Mouse (Mus musculus): ENCODE measurements at regions not wholly inside any gene's neighbourhood (a gene's known extent, or its start where the extent isn't known, plus 50 kb on each side); places are given as distances from the start of the nearest gene placed in this dataset.

GRCm38 (mm10) chr15:64434502-64434901, 374.2 kb upstream of the Fam49b start:
- peak; percentile 49 to 52 for DNase-seq (ENCODE audit: low spot score in 2 of 2)

- DNase-seq (ENCODE audit: low spot score in 2 of 2), result no peak
Observed at GRCm38 (mm10) chr15:64434908-64435307, 374.6 kb upstream of the Fam49b start.

- DNase-seq (ENCODE audit: low spot score in 2 of 2), result no peak
Observed at GRCm38 (mm10) chr15:64445076-64445475, 372.4 kb upstream of the Gm21798 start.

- DNase-seq (ENCODE audit: low spot score in 2 of 2), result peak; percentile 23 to 32
Observed at GRCm38 (mm10) chr15:64446411-64447072, 371.0 kb upstream of the Gm21798 start.

GRCm38 (mm10) chr15:64447239-64447952, 370.1 kb upstream of the Gm21798 start:
- DNase-seq (ENCODE audit: low spot score in 2 of 2), result no peak

GRCm38 (mm10) chr15:64448581-64449140, 368.8 kb upstream of the Gm21798 start:
- peak in 1 of 2 experiments; percentile 42 for DNase-seq (ENCODE audit: low spot score in 2 of 2)

GRCm38 (mm10) chr15:64470743-64471142, 346.8 kb upstream of the Gm21798 start:
- no peak for DNase-seq (ENCODE audit: low spot score in 2 of 2)

- DNase-seq (ENCODE audit: low spot score in 2 of 2), result no peak
Observed at GRCm38 (mm10) chr15:64471597-64471996, 345.9 kb upstream of the Gm21798 start.

GRCm38 (mm10) chr15:64474236-64474635, 343.3 kb upstream of the Gm21798 start:
- DNase-seq (ENCODE audit: low spot score in 2 of 2), result no peak

- DNase-seq (ENCODE audit: low spot score in 2 of 2), result no peak
Observed at GRCm38 (mm10) chr15:64477131-64477530, 340.4 kb upstream of the Gm21798 start.

- no peak for DNase-seq (ENCODE audit: low spot score in 2 of 2)
Observed at GRCm38 (mm10) chr15:64480625-64481024, 336.9 kb upstream of the Gm21798 start.

- no peak for DNase-seq (ENCODE audit: low spot score in 2 of 2)
Observed at GRCm38 (mm10) chr15:64481226-64481625, 336.3 kb upstream of the Gm21798 start.

GRCm38 (mm10) chr15:64482960-64483359, 334.5 kb upstream of the Gm21798 start:
- no peak for DNase-seq (ENCODE audit: low spot score in 2 of 2)

GRCm38 (mm10) chr15:64487801-64488200, 329.7 kb upstream of the Gm21798 start:
- no peak for DNase-seq (ENCODE audit: low spot score in 2 of 2)

- DNase-seq (ENCODE audit: low spot score in 2 of 2), result no peak
Observed at GRCm38 (mm10) chr15:64500783-64501182, 316.7 kb upstream of the Gm21798 start.

GRCm38 (mm10) chr15:64501479-64501878, 316.0 kb upstream of the Gm21798 start:
- no peak for DNase-seq (ENCODE audit: low spot score in 2 of 2)

GRCm38 (mm10) chr15:64504751-64505150, 312.7 kb upstream of the Gm21798 start:
- no peak for DNase-seq (ENCODE audit: low spot score in 2 of 2)

GRCm38 (mm10) chr15:64510649-64511048, 306.8 kb upstream of the Gm21798 start:
- no peak for DNase-seq (ENCODE audit: low spot score in 2 of 2)

GRCm38 (mm10) chr15:64511176-64511575, 306.3 kb upstream of the Gm21798 start:
- DNase-seq (ENCODE audit: low spot score in 2 of 2), result no peak

GRCm38 (mm10) chr15:64512615-64513014, 304.9 kb upstream of the Gm21798 start:
- no peak for DNase-seq (ENCODE audit: low spot score in 2 of 2)

GRCm38 (mm10) chr15:64513501-64514097, 303.9 kb upstream of the Gm21798 start:
- DNase-seq (ENCODE audit: low spot score in 2 of 2), result no peak

GRCm38 (mm10) chr15:64515179-64515578, 302.3 kb upstream of the Gm21798 start:
- DNase-seq (ENCODE audit: low spot score in 2 of 2), result no peak
